Mouse (Mus musculus): ENCODE data around the gene Cutal. TPM values are rescaled to one million over a fixed set of nuclear protein-coding genes. Genes with fewer than 3 reads are reported as not detected.
A peak's percentile ranks its signal among the peaks of the same experiment; 100 is the strongest.

Cutal gene
- total RNA-seq, 2 experiments from 2014 or later: 0.20 to 0.52 TPM

GRCm38 (mm10) chr2:34880054-34880453, 5.9 kb downstream of the Cutal start:
- intact Hi-C loops (cut with DNase I): no loop called here
- DNase-seq: no peak

GRCm38 (mm10) chr2:34882757-34883156, 8.6 kb downstream of the Cutal start:
- intact Hi-C loops (cut with DNase I): no loop called here
- no peak for DNase-seq

GRCm38 (mm10) chr2:34883190-34883589, 9.0 kb downstream of the Cutal start:
- intact Hi-C loops (cut with DNase I): no loop called here
- DNase-seq: no peak

GRCm38 (mm10) chr2:34884186-34884585, 10.0 kb downstream of the Cutal start:
- intact Hi-C loops (cut with DNase I): no loop called here
- no peak for DNase-seq

GRCm38 (mm10) chr2:34893950-34894349, 19.8 kb downstream of the Cutal start:
- DNase-seq: no peak
- intact Hi-C loops (cut with DNase I): no loop called here

GRCm38 (mm10) chr2:34895503-34896113, 21.4 kb downstream of the Cutal start:
- intact Hi-C loops (cut with DNase I): no loop called here
- no peak for DNase-seq

GRCm38 (mm10) chr2:34896821-34897460, 22.7 kb downstream of the Cutal start:
- DNase-seq: no peak
- intact Hi-C loops (cut with DNase I): no loop called here

- intact Hi-C loops (cut with DNase I): no loop called here
- DNase-seq: no peak
These were observed 23.6 kb downstream of the Cutal start for GRCm38 (mm10) chr2:34897820-34898219.

GRCm38 (mm10) chr2:34899682-34900081, 25.5 kb downstream of the Cutal start:
- intact Hi-C loops (cut with DNase I): no loop called here
- DNase-seq: no peak

- intact Hi-C loops (cut with DNase I): no loop called here
- DNase-seq: no peak
These were observed 26.2 kb downstream of the Cutal start for GRCm38 (mm10) chr2:34900412-34900811.

GRCm38 (mm10) chr2:34901726-34902125, 27.5 kb downstream of the Cutal start:
- intact Hi-C loops (cut with DNase I): no loop called here
- DNase-seq: no peak

GRCm38 (mm10) chr2:34902731-34903130, 28.5 kb downstream of the Cutal start:
- no peak for DNase-seq
- intact Hi-C loops (cut with DNase I): no loop called here

- no peak for DNase-seq
- intact Hi-C loops (cut with DNase I): no loop called here
These were observed 29.0 kb downstream of the Cutal start for GRCm38 (mm10) chr2:34903191-34903590.

- intact Hi-C loops (cut with DNase I): no loop called here
- no peak for DNase-seq
These were observed 29.6 kb downstream of the Cutal start for GRCm38 (mm10) chr2:34903652-34904405.

- intact Hi-C loops (cut with DNase I): no loop called here
These were observed 30.8 kb downstream of the Cutal start for GRCm38 (mm10) chr2:34904849-34905542.

GRCm38 (mm10) chr2:34906426-34906825, 32.2 kb downstream of the Cutal start:
- intact Hi-C loops (cut with DNase I): no loop called here
- DNase-seq: no peak

More at GRCm38 (mm10) chr2:34904849-34905542, 30.8 kb downstream of the Cutal start:
- peak; percentile 99 for DNase-seq

- intact Hi-C loops (cut with DNase I): no loop called here
- no peak for DNase-seq
These were observed 32.8 kb downstream of the Cutal start for GRCm38 (mm10) chr2:34906861-34907604.

GRCm38 (mm10) chr2:34909719-34910118, 35.5 kb downstream of the Cutal start:
- DNase-seq: no peak
- intact Hi-C loops (cut with DNase I): loop anchor here (10.0 kb wide), 1 partner anchor 195 kb away; the partner anchor contains the start of genes AI182371 and Cntrl

- intact Hi-C loops (cut with DNase I): loop anchor here (10.0 kb wide), 1 partner anchor 193 kb away; the partner anchor contains the start of genes AI182371 and Cntrl
- no peak for DNase-seq
These were observed 37.7 kb downstream of the Cutal start for GRCm38 (mm10) chr2:34911871-34912270.

GRCm38 (mm10) chr2:34912613-34913012, 38.4 kb downstream of the Cutal start:
- DNase-seq: no peak
- intact Hi-C loops (cut with DNase I): loop anchor here (10.0 kb wide), 1 partner anchor 192 kb away; the partner anchor contains the start of genes AI182371 and Cntrl

Measured in left cerebral cortex, postnatal 4 days (tissue).